Mouse (Mus musculus) heart, postnatal 36 days (tissue): ENCODE results near the gene Neurl1b. TPM values are rescaled to one million over a fixed set of nuclear protein-coding genes. Genes with fewer than 3 reads are reported as not detected.

Experiments used
- DNase-seq, 2 experiments: peaks; one replicate each; pipeline ENCODE4 v3.0.0; 2021 to 2022
- intact Hi-C: fragments of 180-260 bp; cut with DNase I; formaldehyde crosslinking; loops from one replicate; pipeline ENCODE4 v1.15.1; 2025
- total RNA-seq, 2 experiments: library from RNA; stranded (reverse); gene quantifications; 2 replicates each; pipeline ENCODE4 v1.2.3; 2021

The Neurl1b gene
- 1 to 10 TPM; 5.2 to 6.3 TPM for total RNA-seq

DNA sequence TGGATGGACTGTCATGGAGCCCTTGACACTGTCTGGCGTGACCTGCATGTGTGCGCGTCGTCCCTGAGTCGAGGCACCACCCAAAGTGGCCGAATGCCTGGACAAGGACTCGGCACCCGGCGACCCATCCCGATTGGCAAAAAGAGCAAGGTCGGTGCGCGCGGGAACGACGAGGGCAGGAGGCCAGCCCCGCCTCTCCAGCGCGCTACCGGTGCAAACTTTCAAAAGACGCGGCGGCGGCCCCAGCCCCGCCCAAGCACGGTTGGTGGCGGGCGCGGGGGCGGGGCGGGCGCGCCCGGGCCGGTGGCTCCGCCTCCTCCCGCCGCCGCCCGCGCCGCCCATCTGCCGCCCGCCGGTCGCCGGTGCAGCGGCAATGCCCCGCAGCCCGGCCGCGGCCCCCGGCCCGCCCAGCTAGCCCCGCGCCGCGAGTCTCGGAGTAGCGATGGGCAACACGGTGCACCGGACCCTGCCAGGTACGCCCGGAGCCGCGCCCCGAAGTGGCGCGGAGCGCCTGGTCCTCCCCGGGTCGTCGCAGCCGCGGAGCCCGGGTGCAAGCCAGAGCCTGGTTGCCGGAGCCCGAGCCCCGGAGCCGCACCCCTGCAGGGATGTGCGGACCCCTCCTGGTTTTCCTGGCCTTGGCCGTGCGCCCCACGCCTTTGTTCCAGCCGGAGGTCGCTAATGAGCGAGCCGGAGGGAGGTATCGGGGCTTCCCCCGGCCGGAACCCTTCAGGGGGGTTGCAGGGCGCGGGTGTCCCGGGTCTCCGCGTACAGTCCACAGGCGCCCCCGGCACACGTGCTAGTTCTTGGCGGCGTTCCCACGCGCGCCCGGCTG lies at the start of gene Neurl1b:
Gene Neurl1b (plus strand): TSS at position 307 of the 832 bp plus-strand sequence.
- peak; percentile 68 to 70 for DNase-seq
- intact Hi-C loops = loop anchor here (1.0 to 2.0 kb wide), 2 partner anchors 26 to 98 kb away; no protein-coding TSS in a partner anchor

DNA sequence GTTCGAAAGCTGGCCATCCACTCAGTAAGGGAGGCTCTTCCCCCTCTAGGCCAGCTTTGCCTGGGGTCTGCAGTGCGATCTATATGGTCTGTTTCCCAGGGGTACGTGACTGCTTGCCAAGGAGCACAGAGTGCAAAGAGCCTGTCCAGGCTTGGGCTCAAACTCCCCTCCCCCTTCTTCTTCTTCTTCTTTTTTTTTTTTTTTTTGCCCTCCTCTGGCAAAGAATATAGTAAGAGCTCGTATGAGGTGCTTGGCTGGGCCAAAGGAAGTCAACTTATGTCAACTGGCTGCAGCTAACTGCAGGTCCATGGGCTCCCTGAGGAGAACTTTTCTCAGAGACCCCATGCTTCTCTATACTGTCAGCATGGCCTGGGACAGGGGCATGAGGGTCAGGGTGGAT lies 47.8 kb upstream of the Neurl1b start:
- DNase-seq = no peak
- intact Hi-C loops = no loop called here

DNA sequence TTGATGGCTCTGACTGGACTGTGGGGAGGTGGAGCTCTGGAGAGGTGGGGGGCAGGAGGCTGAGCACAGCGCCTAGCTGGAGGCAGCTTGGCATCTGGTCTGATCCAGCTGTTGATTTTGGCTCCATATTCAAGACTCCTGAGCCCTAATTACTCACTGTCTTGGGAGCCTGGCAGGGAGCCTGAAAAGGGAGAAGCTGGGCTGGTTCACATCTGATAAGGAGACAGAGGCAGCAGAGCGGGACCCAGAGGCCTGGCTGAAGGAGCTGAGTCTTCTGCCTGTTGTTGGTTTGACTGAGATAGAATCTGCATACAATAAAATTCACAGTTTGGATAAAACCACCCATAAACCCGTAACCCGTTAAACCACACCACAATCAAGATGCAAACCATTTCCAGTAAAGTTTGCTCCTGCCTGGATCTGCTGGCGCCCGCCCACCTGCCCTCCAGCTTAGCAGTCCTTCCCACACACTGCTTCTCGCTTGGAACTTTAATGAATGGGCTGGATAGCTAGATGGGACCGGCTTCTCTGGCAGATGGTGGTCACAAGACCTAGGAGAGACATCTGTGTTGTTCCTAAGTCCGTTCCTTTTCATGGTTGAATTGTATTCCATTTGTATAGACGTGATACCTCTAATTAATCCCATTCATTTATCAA lies 46.2 kb upstream of the Neurl1b start:
- peak; percentile 46 to 63 for DNase-seq
- intact Hi-C loops = loop anchor here (2.0 kb wide), 1 partner anchor 54 kb away; no protein-coding TSS in a partner anchor

DNA sequence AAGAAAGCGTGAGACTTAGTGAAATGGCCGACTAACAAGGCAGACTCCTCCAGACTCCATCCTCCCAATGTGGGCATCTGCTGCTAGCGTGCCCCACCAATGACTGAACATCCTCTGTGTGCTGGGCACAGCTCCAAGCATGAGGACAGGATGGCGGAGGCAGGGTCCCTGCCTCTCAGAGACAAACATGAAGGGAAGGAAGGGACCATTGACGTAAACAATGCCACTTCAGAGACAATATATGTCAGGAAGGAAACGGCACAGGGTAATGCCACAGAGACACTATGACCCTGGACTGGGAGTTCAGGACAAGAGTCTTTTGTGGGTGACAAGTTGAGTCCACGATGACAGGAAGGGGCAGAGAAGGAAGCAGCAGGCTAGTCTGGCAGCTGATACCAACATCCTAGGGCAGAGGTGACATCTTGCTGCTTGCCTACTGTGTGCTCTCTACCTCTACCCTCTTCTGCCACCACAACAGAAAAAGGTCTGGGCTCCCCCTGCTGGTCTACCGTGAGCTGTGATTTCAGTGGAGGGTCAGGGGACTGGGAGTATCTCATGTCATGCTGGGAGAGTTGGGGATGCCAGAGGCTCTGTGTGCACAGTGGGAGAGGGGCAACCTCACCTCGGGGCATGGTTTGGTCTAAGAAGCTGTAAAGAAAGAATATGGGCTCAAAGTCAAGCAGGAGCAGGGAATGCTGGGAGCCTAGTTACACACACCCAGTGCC lies 43.9 kb upstream of the Neurl1b start:
- intact Hi-C loops = no loop called here
- peak; percentile 66 to 69 for DNase-seq

DNA sequence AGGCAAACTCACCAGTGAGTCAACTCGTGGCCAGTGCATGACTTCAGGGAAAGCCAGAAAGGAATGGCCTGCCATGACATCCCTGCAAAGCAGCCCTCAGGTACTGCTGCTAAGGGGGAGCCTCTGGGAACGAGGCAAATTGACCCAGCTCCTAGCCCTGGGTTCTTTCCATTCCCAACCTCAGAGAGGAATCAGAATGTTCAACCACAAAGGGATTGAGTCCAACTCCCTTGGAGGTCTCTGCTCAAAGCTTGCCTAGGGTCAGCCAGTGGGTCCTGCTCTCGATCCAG lies 43.4 kb upstream of the Neurl1b start:
- no peak for DNase-seq
- intact Hi-C loops = no loop called here

DNA sequence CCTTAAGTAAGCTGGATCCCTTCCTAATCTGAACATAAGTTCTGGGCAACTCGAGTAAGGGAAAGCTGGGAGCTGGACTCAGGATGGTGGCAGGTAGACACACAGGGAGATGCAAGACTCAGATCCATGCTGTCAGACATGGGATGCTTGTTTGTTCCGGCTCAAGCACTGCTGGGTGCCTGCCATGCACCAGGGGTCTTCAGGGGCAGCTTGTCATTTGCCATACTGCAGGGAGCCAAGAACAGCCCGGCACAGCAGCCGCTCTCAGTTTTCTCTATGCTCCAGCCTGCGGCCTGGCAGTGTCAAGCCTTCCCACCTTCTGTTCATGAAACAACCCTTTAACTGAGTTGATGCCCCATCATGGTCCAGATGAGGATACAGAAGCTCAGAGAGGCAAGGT lies 41.4 kb upstream of the Neurl1b start:
- DNase-seq = no peak
- intact Hi-C loops = no loop called here

DNA sequence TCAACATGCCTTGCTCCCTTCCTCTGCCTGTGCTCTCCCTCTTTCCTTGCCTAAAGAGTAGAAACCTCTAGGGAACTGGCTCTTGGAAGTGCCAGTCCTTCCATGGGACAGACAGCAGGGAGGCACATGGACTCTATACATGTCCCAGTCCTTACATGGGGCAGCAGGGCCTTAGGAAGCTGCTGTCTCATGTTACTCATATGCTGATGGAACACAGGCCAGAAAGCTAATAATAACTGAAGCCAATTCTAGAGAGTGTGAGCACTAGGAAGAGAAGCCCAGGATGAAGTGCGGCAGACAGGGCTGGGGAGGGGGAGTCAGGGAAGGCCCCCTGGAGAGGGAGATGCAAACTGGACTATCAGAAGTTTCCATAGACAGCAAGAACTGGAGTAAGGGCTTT lies 38.2 kb upstream of the Neurl1b start:
- intact Hi-C loops = no loop called here
- no peak for DNase-seq

DNA sequence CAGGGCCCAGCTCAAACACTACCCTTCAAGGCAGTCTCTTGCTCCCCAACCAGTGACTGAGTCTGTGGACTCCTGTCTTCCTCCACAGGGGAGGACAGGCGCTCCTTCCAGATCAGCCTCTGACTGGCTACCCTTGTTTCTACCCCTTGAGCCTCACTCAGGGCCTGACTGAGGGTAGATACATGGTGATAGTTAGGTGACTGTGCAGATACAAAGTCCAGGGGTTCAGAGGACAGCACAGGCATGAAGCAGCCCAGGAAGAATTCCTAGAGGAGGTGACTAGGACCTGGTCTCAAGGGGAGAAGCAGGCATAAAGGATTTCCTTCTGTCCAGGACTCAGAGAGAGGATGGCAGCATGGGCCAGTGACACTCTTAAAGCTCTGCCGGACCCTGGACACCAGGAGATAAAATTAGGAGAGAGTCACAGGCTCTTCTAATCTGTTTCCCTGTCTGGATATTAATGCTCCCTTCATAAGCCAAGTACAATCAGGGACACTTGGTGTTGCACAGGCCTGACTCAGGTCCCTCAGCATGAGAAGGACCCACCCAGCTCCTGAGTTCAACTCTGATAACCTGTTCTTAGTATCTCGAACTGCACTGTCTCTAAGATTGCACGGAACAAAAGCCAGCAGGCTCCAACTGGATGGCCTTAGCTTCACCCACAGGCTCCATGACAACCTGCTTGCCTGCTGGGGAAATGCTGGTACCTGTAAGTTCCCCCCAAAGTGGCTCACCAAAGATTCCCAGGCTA lies 37.5 kb upstream of the Neurl1b start:
- intact Hi-C loops = no loop called here
- DNase-seq = no peak

DNA sequence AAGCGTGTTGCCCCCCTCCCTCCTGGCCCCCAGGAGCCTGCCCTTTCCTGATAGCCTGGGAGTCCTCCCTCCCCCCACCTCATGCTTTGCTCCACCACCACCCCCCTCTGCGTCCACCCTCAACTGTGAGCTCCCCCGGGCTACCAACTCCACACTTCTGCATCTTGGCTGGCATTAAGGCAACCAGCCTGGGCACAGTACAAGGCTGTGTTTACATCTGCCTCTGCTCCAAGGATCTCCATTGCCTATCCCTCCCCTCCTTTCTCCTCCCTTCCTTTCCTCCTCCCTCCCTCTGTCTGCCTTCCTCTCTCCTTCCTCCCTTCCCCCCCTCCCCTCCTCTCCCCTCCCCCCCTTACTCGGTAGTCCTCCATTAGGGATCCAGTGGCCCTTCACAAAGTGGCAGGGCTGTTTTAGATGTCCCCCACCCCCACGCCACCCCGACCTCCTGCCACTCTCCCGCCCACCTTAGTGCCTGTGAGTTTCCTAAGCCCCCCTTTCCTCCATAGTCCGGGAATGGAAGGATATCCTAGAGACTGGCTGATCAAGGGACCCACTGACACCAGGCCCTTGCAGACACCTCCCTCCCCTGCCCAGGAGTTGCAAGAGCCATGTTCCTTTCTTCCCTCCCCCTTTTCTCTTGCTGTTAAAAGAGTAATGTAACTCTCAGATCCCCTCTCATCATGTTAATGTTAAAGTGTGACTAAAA lies 34.2 kb upstream of the Neurl1b start:
- intact Hi-C loops = loop anchor here (5.0 kb wide), 1 partner anchor 72 kb away; no protein-coding TSS in a partner anchor
- DNase-seq = no peak

DNA sequence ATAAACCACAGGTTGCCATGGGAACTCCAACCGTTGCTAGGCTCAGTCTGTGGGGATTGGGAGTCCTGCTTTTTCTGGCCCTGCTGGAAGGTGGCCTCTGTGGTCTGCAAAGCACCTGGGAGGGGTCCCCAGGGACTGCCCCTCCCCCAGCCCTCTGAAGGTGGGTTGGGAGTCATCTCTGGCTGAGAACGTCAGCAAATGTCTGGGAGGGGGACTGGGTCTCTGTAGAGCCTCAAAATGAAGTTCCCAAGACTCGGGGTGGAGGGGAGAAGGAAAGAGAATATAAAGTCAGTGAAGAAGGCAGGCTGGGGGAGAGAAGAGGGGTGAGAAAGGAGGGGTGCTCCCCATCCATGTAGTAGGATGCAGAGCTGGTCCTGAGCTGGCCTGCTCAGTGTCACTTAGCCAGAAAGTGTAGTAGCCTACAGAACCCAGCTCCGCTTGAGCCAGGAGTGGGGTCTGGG lies 33.6 kb upstream of the Neurl1b start:
- intact Hi-C loops = loop anchor here (5.0 kb wide), 1 partner anchor 71 kb away; no protein-coding TSS in a partner anchor
- DNase-seq = no peak

DNA sequence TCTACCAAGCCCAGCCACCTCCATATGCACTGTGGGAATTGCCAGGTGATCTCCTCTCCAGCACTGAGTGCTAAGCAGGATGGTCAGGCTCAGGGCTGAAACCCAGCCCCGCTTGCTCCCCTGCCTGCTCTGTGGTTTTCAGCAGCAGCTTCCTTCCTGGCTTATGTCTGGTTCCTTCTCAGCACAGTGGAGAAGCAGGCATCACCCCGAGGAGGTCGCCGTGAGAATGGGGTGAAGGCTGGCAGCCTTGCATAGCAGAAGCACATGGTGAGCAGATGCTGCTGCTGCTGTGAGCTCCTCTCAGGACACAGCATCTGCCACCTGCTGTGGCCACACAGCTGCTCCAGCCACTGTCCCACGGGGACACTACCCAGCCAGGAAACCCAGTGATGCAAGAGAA lies 33.0 kb upstream of the Neurl1b start:
- no peak for DNase-seq
- intact Hi-C loops = loop anchor here (5.0 kb wide), 1 partner anchor 71 kb away; no protein-coding TSS in a partner anchor

DNA sequence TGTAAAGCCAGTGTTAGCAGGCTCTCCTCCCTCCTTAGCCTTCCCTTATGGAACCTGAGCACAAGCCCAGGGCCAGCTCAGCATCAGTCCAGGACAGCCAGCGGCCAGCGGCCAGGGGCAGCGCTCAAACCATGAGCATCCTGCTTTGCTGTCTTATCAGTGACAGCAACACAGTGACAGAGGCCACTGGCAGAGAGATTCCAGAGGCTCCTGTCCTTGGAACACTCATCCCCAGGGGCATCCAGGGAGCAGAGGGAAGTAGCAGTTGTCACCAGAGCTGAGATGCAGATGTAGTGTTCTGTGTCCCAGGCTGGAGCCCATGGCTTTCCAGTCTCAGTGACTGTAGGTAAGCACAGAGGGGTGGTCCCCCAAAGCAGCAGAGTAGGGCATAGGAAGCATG lies 32.5 kb upstream of the Neurl1b start:
- no peak for DNase-seq

DNA sequence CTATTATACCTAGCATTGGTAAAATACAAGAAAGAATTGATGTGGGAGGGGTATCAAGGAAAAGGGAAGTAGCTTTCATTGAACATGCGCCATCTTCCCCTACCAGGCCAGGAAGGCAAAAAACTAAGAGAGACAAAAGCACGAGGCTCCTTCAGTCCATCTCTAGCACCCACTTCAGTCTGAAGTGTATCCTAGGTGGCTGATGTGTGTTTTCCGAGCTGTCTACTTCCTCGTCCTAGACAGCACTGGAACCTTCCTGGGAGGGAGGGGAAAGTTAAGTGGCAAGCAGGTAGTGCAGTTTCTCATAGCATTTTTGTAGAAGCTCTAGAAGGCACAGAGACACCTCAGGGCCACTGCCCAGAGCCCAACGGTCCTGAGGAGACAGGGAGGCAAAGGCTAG lies 31.9 kb upstream of the Neurl1b start:
- intact Hi-C loops = loop anchor here (5.0 kb wide), 1 partner anchor 70 kb away; no protein-coding TSS in a partner anchor

More for the DNA sequence above, 32.5 kb upstream of the Neurl1b start:
- intact Hi-C loops = loop anchor here (5.0 kb wide), 1 partner anchor 70 kb away; no protein-coding TSS in a partner anchor

DNA sequence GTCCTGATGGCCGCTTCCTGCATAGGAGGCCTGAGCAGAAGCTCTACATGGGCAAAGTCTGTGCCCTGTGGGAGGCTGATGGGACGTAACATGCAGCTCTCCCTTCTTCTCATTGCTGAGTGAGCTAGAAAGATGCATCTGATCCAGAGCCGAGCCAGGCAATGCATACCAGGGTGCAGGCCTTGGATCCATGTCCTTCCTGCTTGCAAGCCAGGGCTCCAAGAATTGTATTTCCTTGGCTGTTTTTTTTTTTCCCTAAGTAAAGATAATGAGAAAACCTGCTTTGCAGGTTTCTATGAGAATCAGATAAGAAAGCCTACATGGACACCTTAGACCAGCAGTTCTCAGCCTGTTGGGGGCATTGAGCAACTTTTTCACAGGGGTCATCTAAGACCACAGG lies 30.5 kb upstream of the Neurl1b start:
- intact Hi-C loops = loop anchor here (5.0 kb wide), 1 partner anchor 68 kb away; no protein-coding TSS in a partner anchor
- DNase-seq = no peak

More for the DNA sequence above, 31.9 kb upstream of the Neurl1b start:
- no peak for DNase-seq

DNA sequence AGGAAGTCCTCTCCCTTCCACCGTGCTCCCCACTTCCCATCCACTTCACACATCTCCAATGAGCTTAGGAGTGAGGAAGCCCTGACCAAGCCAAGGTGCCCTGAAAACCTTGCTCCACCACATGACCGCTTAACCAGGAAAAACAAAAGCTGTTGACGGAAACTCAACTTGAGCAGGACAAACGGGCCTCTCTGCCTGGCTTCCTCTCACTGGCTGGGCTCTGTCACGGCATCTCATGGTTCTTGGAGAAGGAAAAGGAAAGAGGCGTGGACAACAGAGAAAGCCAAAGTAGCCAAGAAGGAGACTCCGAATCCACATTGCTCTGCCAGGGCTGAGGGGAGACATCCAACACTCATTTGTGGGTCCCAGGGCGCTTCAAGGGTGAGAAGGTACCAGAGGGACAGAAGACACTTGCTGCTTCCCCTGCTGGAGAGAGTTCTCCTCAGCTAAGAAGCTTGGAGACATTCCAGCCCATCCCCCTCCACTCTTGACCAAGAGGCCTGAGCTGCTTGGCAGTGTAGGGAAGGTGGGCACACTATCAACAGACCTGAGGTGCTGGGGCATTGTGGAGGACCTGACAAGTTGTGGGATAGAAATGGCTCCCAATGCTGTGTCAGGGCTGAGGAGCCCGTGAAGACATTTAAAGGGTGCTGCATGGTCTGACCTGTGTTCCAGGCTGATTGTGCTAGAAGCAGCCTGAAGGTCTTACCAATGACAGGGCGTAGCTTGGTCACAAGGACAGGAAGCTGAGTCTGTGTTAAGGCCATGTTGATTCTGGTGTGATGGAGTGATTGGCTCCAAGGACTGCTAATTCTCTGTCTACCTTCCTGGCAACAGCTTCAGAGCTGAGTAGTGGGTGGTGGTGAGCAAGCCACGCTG lies 29.1 kb upstream of the Neurl1b start:
- intact Hi-C loops = no loop called here
- DNase-seq = peak; percentile 43 to 52

DNA sequence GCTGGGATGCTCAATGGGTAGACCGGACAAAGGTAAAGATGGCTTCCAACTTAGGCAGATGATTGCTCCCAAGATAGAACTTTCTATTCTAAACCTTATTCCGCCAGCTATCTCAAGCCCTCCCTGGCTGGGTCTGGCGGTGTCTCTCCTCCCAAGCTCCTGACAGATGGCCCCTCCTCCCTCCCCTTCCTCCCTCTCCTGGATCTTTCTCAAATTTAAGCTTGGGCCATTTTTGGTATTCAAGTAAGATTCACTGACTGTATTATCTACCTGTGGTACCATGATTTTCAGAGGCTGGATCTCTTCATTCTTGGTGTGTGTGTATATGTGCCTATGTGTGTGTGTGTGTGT lies 28.5 kb upstream of the Neurl1b start:
- intact Hi-C loops = no loop called here
- DNase-seq = no peak

DNA sequence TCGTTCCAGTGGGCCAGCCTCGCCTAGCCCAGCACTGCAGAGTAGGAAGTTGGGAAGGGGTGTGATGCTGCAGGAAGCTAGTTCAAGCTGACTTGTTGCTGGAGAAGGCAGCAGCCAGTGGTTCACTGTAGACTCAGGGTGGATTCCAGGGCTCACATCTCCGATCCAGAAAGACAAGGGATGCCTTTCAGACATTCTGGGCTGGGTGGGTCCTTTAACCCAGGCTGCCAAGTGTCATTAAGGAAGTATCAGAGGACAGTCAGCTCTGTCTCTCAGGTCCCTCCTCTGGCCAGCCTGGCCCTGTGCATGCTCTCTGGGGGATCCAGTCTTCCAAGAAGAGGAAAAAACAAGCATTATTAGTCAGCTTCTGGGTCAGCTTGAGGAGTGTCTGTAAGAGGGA lies 26.5 kb upstream of the Neurl1b start:
- DNase-seq = peak; percentile 32 to 45
- intact Hi-C loops = loop anchor here (2.0 kb wide), 1 partner anchor 27 kb away; the partner anchor contains the start of gene Neurl1b

DNA sequence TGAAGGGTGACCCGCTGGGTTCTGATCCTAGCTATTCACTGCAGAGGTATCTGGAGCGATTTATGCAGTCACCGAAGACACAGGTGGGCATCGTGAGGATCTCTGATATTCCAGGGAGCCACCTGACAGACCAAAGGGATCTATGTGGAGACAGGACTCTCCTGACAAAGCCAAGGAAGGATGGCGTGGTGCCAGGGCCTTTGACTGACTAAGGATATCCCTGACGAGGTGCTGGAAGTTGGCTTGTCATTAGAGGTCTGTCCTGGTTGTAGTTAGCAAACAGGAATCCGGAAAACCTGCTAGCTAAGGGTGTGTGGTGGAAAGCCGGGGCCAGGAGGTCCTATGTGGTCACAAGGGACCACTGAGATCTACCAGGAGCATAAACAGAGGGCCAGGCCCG lies 25.4 kb upstream of the Neurl1b start:
- intact Hi-C loops = loop anchor here (2.0 kb wide), 1 partner anchor 26 kb away; the partner anchor contains the start of gene Neurl1b
- peak in 1 of 2 experiments; percentile 70 for DNase-seq

DNA sequence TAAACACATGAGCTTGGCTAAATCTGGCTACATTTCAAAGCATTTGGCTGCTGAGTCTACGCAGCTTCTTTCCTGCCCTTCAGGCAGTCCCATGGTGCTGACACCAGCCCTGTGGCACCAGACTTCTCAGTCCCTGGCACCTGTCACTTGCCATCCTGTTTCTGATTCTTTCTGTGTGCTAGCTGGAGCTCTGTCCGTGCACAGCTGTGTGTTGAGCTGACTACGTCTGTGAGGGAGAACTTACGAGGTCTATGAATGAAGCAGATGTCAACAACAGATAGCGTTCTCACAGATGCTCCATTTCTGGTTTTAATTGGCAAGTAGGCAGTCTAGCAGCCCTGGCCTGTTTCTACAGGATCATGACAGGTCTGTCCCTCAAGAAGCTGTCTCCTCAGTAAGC lies 24.0 kb upstream of the Neurl1b start:
- intact Hi-C loops = no loop called here
- no peak for DNase-seq
